Mouse (Mus musculus) heart, embryonic 10.5 days (tissue): ENCODE results near the gene Spata13. TPM values are rescaled to one million over a fixed set of nuclear protein-coding genes. Genes with fewer than 3 reads are reported as not detected.

Experiments
- DNase-seq: peaks from one replicate; pipeline ENCODE4 v3.0.0-alpha.2; 2017; ENCODE audit warnings: low spot score
- H3K27ac ChIP-seq: fragments of 300-500 bp; sonication (generic); 2 replicates; pipeline ENCODE4 v1.5.1; 2016; ENCODE audit warnings: mild to moderate bottlenecking
- H3K27me3 ChIP-seq: fragments of 300-500 bp; sonication (generic); 2 replicates; pipeline ENCODE4 v1.6.1; 2016; ENCODE audit warnings: mild to moderate bottlenecking; ENCODE audit not compliant: poor library complexity, insufficient read depth, severe bottlenecking
- H3K36me3 ChIP-seq: fragments of 300-500 bp; sonication (generic); 2 replicates; pipeline ENCODE4 v1.6.1; 2016; ENCODE audit warnings: mild to moderate bottlenecking, moderate library complexity
- H3K4me1 ChIP-seq: fragments of 300-500 bp; sonication (generic); 2 replicates; pipeline ENCODE4 v1.6.1; 2016; ENCODE audit warnings: mild to moderate bottlenecking
- H3K4me3 ChIP-seq: fragments of 300-500 bp; sonication (generic); 2 replicates; pipeline ENCODE4 v1.5.1; 2016; ENCODE audit warnings: mild to moderate bottlenecking, moderate library complexity
- H3K9me3 ChIP-seq: fragments of 300-500 bp; sonication (generic); 2 replicates; pipeline ENCODE4 v1.6.1; 2016; ENCODE audit warnings: mild to moderate bottlenecking, moderate library complexity
- WGBS: fragments of 180-500 bp; shearing (Covaris S2); methylation state at CpG from one replicate; pipeline ENCODE4 v1.1.7; 2016; 5-methylcytosine and 5-hydroxymethylcytosine counted together
- polyA plus RNA-seq: library from polyadenylated mRNA; unstranded; fragments of >200 nt; fragmentation: Nextera tagmentation; extraction: Ambion mirVana; gene quantifications from 2 replicates; pipeline ENCODE4 v1.2.1, GENCODE M21; 2016

The Spata13 gene
- polyA plus RNA-seq, 1 experiment from 2014 or later, result 21.2 TPM

DNA sequence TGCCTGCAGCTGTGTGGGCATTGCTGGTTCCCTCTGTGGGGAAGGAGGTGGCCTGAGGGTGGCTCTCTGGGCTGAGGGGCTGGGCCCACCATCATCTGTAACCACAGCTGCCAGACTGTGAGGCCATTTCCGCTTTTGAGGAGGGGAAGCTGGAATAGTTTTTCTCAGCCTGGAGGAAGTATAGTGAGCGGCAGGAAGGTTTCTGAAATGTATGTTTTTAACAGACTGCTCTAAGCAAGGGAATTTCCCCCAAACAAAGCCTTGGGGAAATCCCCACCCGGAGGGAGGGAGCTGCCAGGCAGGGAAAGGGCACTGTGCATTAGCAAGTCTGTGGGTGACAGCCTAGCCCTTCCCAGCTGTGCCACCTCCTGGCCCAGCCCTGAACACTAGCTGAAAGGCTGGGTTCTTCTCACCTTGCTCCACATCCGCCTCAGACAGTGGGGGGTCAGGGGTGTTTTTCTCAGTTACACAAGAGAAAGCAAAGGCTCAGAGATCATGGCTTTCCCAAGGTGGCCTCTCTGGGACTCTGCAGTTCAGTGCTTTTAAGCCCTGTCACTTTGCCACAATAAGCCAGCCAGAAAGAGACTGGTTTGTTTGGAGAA is 102.9 kb downstream of the Spata13 start:
- peaks cover 92% of the 10 kb centered on the region for H3K4me1 ChIP-seq
- no peaks in the 10 kb centered on the region for H3K9me3 ChIP-seq
- no peak for DNase-seq
- peak overlapping the region; percentile 43 for H3K4me3 ChIP-seq
- H3K27me3 ChIP-seq, result no peaks in the 10 kb centered on the region
- H3K36me3 ChIP-seq, result no peaks in the 10 kb centered on the region
- H3K27ac ChIP-seq, result peak overlapping the region; percentile 93
- 6% methylated on average over 4 of the region's 4 CpGs for WGBS

DNA sequence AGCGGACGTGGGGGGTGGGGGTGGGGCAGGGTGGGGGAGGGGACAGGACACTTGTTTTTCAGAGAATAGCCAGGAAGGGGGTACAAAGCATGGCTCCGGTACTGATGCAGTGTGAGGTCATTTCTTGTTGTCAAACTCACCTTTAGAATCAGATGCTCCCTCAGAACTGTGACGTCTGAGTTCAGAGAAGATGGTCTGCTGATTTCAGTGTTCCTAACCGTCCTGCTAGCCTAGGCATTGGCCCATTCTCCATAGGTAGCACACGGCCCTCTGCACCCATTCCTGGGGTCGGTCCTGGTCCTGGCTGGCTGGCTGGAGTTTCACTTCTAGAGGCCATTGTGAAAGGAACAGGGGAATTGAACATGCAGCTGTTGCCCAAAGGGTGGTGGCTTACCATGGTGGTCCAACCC is 103.4 kb downstream of the Spata13 start:
- H3K27me3 ChIP-seq, result no peaks in the 10 kb centered on the region
- H3K9me3 ChIP-seq, result no peaks in the 10 kb centered on the region
- H3K27ac ChIP-seq, result peak overlapping the region; percentile 93
- peak overlapping the region; percentile 43 for H3K4me3 ChIP-seq
- peaks cover 93% of the 10 kb centered on the region for H3K4me1 ChIP-seq
- WGBS, result 17% methylated on average over 7 of the region's 7 CpGs
- no peaks in the 10 kb centered on the region for H3K36me3 ChIP-seq
- no peak for DNase-seq

DNA sequence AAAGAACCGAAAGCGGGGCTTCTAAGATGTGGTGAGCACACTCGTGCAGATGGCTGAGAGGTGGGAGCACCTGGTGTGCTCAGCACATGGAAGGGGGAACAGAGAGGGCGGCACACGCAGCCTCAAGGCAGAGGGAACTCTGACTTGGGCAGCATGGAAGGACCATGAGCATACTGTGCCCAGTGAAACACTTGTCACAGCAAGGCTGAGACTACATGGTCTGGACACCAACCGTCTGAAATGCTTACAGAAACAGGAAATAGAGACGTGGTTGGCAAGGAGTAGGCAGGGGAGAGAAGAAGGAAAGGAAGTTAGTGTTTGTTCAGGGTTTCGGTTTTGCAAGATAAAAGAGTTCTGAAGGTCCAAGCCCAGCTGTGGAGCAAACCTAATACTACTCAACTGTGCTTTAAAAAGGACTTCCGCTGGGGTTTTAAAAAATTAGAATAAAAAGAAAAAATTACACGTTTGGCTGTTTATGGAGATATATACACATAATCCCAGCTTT is 104.7 kb downstream of the Spata13 start:
- 56% methylated on average over 10 of the region's 10 CpGs for WGBS

DNA sequence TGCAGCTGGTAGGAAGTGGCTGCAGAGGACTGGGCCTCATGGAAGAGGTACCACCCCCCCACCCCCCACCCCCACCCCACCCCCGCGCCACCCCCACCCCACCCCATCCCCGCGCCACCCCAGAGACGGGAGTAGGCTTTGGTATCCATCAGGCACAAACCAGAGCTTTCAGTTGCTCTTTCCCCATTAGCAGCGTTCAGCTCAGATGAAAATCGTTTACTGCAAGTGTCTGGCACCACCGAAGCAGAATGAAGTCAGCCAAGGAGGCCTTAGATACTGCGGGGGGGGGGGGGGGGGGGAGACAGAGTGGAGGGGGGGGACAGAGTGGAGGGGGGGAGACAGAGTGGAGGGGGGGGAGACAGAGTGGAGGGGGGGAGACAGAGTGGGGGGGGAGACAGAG is 105.4 kb downstream of the Spata13 start:
- H3K36me3 ChIP-seq, result 0 out of 2 replicates have a peak, but pooled peaks cover 4% of the 10 kb centered on the region
- H3K27ac ChIP-seq, result peak overlapping the region; percentile 93
- no peak for DNase-seq
- H3K4me3 ChIP-seq, result no peak overlapping the region
- no peaks in the 10 kb centered on the region for H3K9me3 ChIP-seq
- 20% methylated on average over 6 of the region's 9 CpGs for WGBS
- no peaks in the 10 kb centered on the region for H3K27me3 ChIP-seq
- peaks cover 96% of the 10 kb centered on the region for H3K4me1 ChIP-seq

More for the DNA sequence above, 104.7 kb downstream of the Spata13 start:
- Histone ChIP-seq H3K4me1 (peaks cover 96% of the 10 kb centered on the region), H3K4me3 (no peak overlapping the region), H3K36me3 (0 out of 2 replicates have a peak, but pooled peaks cover 4% of the 10 kb centered on the region), H3K27me3 (no peaks in the 10 kb centered on the region), H3K9me3 (no peaks in the 10 kb centered on the region), H3K27ac (peak overlapping the region; percentile 93)
- DNase-seq, result no peak

DNA sequence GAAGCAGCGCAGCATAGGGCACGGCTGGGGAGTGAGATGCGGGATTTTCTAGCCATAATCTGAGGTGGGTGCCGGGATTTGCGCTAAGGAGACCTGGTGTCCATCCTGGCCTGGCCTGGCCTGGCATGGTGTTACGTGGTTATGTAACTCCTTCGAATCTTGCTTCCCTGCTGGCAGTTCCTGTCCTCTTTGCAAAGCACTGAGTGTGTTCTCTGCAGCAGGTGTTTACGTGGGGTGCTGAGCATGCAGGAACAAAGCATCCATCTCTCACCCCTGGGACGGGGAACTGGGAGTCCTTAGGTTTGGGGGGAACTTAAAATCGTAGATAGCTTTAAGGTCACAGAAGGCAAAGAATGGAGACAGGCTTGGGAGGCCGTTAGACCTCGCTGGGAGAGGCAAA is 105.8 kb downstream of the Spata13 start:
- WGBS, result 71% methylated on average over 12 of the region's 12 CpGs
- Histone ChIP-seq H3K36me3 (0 out of 2 replicates have a peak, but pooled peaks cover 4% of the 10 kb centered on the region), H3K27ac (peak overlapping the region; percentile 93), H3K27me3 (no peaks in the 10 kb centered on the region), H3K4me3 (no peak overlapping the region), H3K4me1 (peaks cover 95% of the 10 kb centered on the region), H3K9me3 (no peaks in the 10 kb centered on the region)
- DNase-seq, result no peak

DNA sequence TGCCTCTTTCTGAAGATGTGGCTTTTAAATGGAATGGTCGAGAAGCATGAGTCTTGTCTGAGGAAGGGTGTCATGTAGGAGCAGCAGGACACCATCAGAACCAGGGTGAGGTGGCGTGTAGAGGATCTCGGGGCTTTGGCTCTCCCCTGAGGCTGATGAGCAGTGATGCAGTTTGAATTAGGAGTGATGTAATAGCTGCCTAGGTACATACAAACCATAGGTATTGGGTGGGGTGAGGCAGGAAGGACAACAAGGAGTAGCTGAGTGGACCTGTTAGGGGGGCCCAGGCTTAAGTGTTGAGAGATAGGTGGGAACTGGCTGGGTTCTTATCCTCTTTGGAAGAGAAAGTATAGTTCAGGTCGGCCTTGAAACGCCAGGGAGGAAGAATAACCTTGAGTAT is 106.7 kb downstream of the Spata13 start:
- Histone ChIP-seq H3K4me3 (no peak overlapping the region), H3K4me1 (peaks cover 94% of the 10 kb centered on the region), H3K27me3 (no peaks in the 10 kb centered on the region), H3K36me3 (0 out of 2 replicates have a peak, but pooled peaks cover 4% of the 10 kb centered on the region), H3K9me3 (no peaks in the 10 kb centered on the region), H3K27ac (peak overlapping the region; percentile 93; the same call in 1 of the 2 replicates)
- DNase-seq, result no peak
- 61% methylated on average over 5 of the region's 5 CpGs for WGBS

DNA sequence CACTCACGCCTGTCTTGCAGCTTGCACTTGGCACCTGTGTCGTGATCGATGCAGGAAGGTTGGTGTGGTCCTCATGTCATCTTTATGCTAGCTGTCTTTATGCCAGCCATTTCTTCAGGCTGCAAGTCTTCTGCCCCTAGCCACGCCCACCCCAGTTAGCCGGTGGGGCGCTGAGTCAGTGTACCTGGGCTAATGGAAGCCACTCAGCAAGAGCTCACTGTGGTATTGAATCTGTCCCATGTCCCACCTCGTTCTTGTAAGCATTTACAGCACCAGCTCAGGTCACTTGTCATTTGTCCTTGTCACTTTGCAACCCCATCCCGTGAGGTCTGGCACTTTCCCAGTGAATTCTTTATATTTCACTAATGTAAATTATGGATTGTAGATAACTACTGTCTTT is 107.2 kb downstream of the Spata13 start:
- peak overlapping the region; percentile 93 for H3K27ac ChIP-seq
- H3K4me3 ChIP-seq, result no peak overlapping the region
- no peak for DNase-seq
- no peaks in the 10 kb centered on the region for H3K27me3 ChIP-seq
- 63% methylated on average over 8 of the region's 8 CpGs for WGBS
- H3K9me3 ChIP-seq, result no peaks in the 10 kb centered on the region
- peaks cover 89% of the 10 kb centered on the region for H3K4me1 ChIP-seq
- H3K36me3 ChIP-seq, result peaks cover 9% of the 10 kb centered on the region

DNA sequence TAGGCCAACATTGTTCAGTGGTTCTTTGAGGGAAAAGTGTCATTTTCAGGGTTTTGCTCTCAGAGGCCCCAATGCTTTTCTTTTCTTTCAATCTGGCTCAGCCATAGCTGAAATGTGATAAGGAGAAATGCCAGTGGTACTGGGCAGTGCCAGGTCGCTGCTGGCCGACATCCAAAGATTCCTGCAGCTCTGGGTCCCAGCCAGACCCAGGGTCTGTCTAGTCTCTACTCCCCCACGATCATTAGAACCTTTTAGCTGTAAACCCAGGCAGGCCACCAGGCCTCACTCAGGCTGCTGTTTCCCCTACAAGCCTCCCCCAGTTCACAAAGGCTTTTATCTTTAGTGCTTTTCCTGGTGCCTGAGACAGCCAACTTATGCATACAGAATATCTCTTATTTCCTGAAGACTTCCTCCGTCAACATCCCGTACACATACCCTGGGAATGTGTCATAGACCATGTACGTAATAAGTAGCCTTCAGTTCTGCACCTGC is 107.7 kb downstream of the Spata13 start:
- peaks cover 14% of the 10 kb centered on the region for H3K36me3 ChIP-seq
- no peaks in the 10 kb centered on the region for H3K27me3 ChIP-seq
- peaks cover 84% of the 10 kb centered on the region for H3K4me1 ChIP-seq
- H3K9me3 ChIP-seq, result no peaks in the 10 kb centered on the region
- DNase-seq, result no peak
- H3K4me3 ChIP-seq, result no peak overlapping the region
- WGBS, result 50% methylated on average over 6 of the region's 6 CpGs
- peak overlapping the region; percentile 93 for H3K27ac ChIP-seq

DNA sequence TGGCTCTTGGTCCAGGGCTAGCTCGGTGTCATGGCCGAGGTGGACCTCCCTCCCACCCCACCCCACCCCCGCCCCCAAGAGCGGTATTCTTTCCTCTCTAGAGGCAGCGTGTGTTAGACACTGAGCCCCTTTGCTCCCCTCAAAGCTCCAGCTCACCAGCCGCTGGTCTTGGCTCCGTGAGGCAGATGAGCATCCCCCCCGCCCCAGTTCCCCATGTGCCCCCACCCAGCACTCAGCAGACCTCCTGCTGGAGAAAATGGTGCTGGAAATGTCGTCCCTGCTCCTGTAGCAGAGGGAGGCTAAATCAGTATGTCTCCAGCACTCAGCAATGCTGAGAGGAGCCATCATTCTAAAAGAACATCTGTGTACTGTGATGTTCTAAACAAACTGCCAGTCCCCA is 109.9 kb downstream of the Spata13 start:
- Histone ChIP-seq H3K27me3 (no peaks in the 10 kb centered on the region), H3K9me3 (no peaks in the 10 kb centered on the region), H3K36me3 (peaks cover 35% of the 10 kb centered on the region), H3K27ac (peak overlapping the region; percentile 69), H3K4me3 (no peak overlapping the region), H3K4me1 (peaks cover 63% of the 10 kb centered on the region)
- DNase-seq, result no peak
- WGBS, result 65% methylated on average over 9 of the region's 9 CpGs

DNA sequence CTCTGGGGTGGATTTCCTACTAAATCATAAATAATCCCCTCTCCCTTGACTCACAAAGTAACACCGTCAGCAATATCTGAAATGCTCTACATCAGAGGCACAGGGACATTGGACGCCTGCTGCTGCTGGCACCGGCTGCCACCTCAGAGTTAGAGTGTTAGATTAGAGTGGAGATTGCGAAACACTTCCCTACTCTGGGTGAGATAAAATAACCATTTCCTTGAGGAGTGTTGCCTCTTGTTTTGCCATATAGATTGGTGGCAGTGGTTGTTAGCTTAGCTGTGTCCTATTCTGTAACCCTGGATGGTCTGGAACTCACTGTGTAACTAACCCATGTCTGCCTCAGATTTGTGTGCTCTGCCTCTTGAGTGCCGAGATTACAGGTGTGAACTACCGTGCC is 111.4 kb downstream of the Spata13 start:
- H3K36me3 ChIP-seq, result peaks cover 49% of the 10 kb centered on the region
- WGBS, result 69% methylated on average over 6 of the region's 6 CpGs
- no peaks in the 10 kb centered on the region for H3K27me3 ChIP-seq
- peaks cover 47% of the 10 kb centered on the region for H3K4me1 ChIP-seq
- H3K27ac ChIP-seq, result no peak overlapping the region
- H3K4me3 ChIP-seq, result no peak overlapping the region
- no peak for DNase-seq
- no peaks in the 10 kb centered on the region for H3K9me3 ChIP-seq

DNA sequence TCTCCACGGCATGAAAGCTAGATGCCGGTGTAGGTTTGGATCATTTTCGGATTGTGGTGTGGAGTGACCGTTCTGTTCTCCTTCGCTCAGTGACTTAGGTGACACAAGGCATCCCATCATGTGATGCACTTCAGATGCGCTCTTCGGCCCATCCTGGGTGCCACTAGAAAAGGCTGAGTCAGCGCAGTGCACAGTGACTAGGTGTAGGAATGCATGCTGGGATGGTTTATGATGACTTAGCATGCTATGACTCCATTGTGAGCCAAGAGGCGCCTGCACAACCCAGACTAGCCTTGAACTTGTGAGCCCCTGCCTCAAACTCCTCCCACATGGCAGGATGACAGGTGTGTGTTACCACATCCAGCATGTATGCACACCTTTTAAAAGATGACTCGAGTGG is 112.3 kb downstream of the Spata13 start:
- peaks cover 38% of the 10 kb centered on the region for H3K4me1 ChIP-seq
- no peaks in the 10 kb centered on the region for H3K27me3 ChIP-seq
- peaks cover 59% of the 10 kb centered on the region for H3K36me3 ChIP-seq
- H3K4me3 ChIP-seq, result no peak overlapping the region
- no peak overlapping the region for H3K27ac ChIP-seq
- DNase-seq, result no peak
- 92% methylated on average over 10 of the region's 10 CpGs for WGBS
- no peaks in the 10 kb centered on the region for H3K9me3 ChIP-seq

DNA sequence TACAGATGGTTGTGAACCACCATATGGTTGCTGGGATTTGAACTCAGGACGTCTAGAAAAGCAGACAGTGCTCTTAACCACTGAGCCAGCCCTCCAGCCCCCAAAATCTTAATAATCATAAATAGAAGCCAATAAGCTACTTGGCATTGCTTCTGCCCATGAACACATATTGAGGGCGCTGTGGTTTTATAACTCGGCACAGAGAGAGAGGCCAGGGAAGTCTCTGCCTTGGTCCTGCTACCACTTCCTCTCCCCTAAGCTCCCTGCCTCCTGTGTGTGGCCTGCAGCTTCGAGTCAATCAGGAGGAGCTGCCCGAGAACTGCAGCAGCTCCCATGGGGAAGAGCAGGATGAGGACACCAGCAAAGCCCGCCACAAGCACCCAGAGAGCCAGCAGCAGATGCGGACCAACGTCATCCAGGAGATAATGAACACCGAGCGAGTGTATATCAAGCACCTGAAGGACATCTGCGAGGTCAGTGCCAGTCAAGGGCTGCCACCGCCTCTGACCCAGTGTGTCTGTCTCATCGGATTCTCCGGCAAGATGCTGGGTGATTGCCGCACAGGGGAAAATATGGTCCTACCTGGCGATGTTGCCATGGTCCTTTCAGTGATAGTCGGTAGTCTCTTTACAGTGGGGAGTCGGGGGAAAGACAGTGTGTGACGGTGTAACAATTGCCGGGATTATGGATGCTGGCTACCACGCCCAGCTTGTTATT is 113.5 kb downstream of the Spata13 start:
- Histone ChIP-seq H3K27ac (no peak overlapping the region), H3K9me3 (no peaks in the 10 kb centered on the region), H3K4me3 (no peak overlapping the region), H3K4me1 (peaks cover 31% of the 10 kb centered on the region), H3K36me3 (peaks cover 68% of the 10 kb centered on the region), H3K27me3 (no peaks in the 10 kb centered on the region)
- DNase-seq, result no peak
- WGBS, result 90% methylated on average over 21 of the region's 21 CpGs

DNA sequence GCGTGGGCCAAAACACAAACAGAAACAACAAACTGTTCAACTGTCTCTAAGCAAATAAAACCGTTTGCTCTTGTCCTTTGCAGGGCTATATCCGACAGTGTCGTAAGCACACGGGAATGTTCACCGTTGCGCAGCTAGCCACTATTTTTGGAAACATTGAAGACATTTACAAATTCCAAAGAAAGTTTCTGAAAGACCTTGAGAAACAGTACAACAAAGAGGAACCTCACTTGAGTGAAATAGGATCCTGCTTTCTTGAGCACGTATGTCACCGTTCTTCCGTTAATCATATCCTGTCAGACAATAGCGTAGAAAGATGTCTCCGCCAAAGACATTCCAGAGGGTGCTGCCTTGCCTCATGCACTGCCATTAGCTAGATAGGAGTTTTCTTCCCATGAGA is 116.1 kb downstream of the Spata13 start:
- H3K27me3 ChIP-seq, result no peaks in the 10 kb centered on the region
- no peak overlapping the region for H3K4me3 ChIP-seq
- H3K9me3 ChIP-seq, result no peaks in the 10 kb centered on the region
- H3K36me3 ChIP-seq, result peaks cover 87% of the 10 kb centered on the region
- 66% methylated on average over 12 of the region's 12 CpGs for WGBS
- H3K27ac ChIP-seq, result 0 out of 2 replicates have a peak overlapping the region, but pooled peaks have one; percentile 39
- H3K4me1 ChIP-seq, result peaks cover 10% of the 10 kb centered on the region; the same call in 1 of the 2 replicates
- no peak for DNase-seq
